Mouse (Mus musculus) megakaryocyte-erythroid progenitor cell, adult 5-6 weeks (primary cell): ENCODE measurements around the gene Pdia3. TPM values are rescaled to one million over a fixed set of nuclear protein-coding genes. Genes with fewer than 3 reads are reported as not detected.
"Not testable (repeated sequence)": the region's sequence is repeated elsewhere in the genome, so short reads cannot be mapped to it uniquely, and the experiment has no call there.

Experiments used
- ATAC-seq: replicated peaks from 2 replicates; pipeline ENCODE4 v1.8.0; 2016; ENCODE audit warnings: mild to moderate bottlenecking, inconsistent platforms; ENCODE audit not compliant: severe bottlenecking, poor library complexity, low FRiP score, low TSS enrichment
- total RNA-seq, 2 experiments: library from RNA; stranded (forward) in 1 of 2; stranded (reverse) in 1 of 2; fragments of 200-1000, 215-1000 nt in 1 of 2; fragments of >200 nt in 1 of 2; fragmentation: Nextera tagmentation in 1 of 2; gene quantifications; 2 replicates each; pipeline ENCODE4 v1.2.3; 2014 to 2017

The Pdia3 gene
- total RNA-seq, 2 experiments from 2014 or later: 98.2 to 198 TPM

DNA sequence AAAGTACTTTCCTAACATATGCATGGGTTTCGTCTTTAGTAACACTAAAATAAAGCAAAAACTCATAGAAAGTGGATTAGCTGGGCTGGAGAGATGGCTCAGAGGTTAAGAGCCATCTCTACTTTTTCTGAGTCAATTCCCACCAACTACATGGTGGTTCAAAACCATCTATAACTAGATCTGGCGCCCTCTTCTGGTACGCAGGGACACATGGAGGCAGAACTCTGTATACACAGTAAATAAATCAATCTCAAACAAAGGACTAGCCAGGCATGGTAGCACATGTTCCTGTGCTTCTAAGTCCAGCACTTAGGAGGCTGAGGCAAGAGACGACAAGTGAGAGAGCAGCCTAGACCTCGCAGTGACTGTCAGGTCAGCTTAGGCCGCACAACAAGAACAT lies 55.4 kb downstream of the Pdia3 start:
- peak; percentile 55 for ATAC-seq

DNA sequence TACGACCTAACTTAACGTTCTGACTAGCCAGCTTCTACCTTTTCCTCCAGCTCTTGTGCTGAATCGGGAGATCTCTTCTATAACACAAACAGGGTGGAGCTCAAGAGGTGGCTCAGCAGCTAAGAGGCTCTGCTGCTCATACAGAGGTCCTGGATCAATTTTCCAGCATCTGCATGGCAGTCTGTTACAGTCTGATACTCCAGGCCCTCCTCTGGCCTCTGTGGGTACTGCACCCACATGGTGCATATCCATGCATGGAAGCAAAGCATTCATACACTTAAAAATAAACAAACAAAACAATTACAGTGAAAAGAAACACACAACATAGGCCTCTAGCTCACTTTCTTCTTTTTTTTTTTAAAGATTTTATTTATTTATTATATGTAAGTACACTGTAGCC lies 59.2 kb downstream of the Pdia3 start:
- peak; percentile 51 for ATAC-seq

DNA sequence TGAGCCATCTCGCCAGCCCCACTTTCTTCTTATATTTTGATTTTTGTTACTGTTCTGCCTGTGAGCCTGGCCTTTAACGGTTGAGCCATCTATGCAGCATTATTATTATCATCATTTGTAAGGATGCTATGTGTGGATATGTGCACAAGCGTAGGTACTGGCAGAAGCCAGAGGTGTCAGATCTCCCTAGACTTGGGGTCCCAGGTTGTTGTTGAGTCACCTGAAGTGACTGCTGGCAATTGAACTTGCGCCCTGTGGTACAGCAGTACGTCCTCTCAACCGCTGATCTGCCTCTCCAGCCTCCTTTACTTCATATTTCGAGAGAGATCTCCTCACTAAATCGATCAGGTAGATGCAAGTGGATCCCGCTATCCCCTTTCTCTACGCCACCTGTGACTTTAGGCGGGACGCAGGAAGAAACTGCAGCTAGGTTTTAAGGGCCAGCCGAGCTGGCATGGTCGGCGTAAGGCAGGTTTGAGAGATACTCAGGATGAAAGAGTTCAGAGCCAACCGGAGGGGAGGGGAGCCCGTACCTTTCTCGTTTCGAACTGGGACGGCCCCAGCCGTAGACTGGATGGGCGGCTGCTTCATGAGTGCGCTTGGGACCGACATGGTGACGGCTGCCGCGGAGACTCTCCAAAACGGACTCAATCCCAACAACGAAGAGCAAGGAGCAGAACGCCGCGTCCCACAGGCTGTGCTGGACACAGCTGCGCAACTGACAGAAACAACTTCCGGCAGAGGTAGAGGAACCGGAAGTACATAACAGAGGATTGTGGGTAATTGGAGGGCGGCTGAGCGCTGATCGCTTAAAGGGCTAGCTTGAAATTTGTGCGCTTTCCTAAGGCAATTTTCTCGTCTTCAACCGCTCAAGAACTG lies 60.0 kb downstream of the Pdia3 start, which contains the start of gene Mfap1b:
Gene Mfap1b (minus strand): TSS at position 767 of the 879 bp plus-strand sequence.
- ATAC-seq: peak; percentile 96

DNA sequence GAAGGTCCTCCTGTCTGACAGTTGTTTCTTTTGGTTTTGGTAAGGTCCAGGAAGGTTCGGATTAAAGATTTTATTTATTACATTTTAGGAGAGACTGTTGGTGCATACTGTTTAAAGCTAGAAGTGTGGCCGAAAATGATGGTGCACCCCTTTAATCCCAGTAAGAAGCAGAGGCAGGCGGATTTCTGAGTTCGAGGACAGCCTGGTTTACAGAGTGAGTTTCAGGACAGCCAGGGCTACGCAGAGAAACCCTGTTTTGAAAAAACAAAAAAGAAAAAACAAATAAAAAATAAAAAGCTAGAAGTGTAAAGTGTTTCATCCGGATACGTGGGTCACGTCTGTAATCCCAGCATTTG lies 60.6 kb downstream of the Pdia3 start:
- peak; percentile 23 for ATAC-seq

DNA sequence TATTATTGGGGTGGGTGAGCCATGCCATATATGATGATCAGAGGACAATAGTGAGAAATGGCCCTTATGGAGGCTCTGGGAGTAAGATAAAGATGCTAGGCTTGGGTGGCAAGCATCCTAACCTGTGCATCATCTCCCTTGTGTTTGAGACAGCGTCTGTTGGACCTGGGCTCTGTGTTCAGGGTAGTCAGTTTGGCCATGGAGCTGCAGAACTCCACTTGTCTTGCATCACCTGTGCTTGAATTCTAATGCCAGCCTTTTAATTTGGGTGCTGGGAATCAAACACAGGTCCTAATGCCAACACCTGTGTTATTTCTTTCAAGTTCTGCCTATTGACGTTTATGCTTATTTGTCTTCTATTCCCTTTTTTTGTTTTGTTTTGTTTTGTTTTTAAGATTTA lies 61.7 kb downstream of the Pdia3 start:
- ATAC-seq: not testable (repeated sequence)

DNA sequence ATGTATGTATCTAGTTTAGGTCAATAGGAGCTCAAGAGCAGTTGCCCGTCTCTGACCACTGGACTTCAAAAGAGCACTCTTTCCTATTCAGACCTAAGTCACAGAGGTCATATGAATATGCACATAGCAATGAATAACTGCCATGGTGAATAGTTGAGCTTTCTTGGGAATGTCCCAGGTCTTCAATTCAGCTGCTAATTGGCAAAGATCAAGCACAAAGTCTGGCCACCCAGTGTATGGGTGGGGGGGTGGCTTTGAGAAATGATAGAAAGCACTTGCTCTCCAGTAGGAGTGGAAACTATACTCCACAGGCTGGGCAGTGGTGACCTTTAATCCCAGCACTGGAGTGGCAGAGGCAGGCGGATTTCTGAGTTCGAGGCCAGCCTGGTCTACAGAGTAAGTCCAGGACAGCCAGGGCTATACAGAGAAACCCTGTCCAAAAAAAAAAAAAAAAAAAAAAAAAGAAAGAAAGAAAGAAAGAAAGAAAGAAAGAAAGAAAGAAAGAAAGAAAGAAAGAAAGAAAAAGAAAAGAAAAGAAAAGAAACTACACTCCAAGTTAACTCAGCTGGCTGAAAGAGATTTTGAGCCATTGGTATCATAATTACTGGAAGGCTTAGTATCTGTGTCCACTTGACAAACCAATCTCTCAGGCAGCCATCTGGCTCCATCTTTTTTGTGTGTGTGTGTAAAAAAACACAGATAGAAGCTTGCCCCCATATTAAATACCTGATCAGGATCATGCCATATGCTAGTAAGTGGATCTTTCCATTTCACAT lies 64.1 kb downstream of the Pdia3 start:
- ATAC-seq: no peak

DNA sequence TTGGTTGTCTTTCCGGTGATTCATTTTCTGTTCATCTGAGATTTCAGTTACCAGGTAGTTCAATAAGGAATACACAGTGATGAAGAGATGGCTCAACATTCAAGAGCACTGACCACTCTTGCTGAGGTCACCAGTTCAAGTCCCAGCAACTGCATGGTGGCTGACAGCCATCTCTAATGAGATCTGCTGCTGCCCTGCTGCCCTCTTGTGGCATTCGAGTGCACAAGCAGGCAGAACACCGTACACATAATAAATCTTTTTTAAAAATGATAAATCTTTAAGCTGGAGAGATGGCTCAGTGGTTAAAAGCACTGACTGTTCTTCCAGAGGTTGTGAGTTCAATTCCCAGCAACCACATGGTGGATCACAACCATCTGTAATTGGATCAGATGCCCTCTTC lies 66.9 kb downstream of the Pdia3 start:
- peak; percentile 70 for ATAC-seq

DNA sequence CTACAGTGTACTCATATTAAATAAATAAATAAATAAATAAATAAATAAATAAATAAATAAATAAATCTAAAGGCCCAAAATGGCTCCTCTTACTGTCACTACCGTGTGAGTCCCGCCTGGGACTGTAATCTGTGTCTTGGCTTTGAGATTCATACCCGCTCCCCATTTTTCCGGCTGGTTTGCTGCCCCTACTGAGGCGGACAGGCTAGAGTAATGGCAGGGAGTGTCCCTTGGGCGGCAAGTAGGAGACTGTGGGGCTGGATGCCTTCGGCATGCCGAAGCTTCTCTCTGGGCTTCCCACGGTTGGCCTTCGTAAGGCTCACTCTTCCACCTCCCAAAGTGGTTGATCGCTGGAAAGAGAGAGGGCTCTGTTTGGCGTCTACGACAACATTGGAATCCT lies 67.3 kb downstream of the Pdia3 start:
- peak; percentile 32; the same call in 1 of the 2 replicates for ATAC-seq

DNA sequence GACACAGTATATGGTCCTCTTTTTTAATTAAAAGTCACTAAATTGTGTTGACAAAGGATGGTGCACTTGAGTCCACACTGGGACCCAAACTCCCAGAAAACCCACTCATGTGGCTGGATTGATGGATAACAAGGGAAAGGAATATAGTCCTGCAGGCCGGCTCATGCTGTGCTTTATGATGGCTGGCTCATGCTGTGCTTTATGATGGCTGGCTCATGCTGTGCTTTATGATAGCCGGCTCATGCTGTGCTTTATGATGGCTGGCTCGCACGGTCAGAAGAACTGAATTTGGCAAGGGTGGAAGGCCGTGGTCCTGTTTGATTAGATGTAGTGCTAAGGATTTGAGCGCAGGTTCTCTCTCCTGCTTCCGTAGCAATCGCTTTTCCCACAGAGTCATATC lies 70.0 kb downstream of the Pdia3 start:
- no peak for ATAC-seq

DNA sequence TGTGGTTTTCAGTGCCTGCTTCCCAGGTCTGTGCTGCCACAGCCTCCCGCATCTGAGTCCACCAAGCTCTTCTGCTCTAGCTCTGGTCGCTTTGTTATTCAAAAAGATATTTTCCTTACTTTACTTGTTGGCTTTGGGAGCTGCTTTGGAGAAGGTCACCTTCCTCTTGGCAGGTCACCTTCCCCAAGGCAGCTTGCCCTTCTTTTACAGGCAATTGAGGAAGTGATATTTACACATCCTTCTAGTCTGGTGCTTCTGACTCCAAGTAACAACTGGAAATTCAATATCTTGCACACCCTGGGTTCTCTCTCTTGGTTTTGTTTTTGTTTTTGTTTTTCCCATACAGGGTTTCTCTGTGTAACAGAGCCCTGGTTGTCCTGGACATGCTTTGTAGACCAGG lies 70.8 kb downstream of the Pdia3 start:
- ATAC-seq: not testable (repeated sequence)

Other genes with a start within 250 kb of the Pdia3 start
- 62.8 and 83.6 TPM in 2 replicates for gene Tubgcp4, start 243.1 kb upstream of the Pdia3 start, total RNA-seq (2014; fragmentation: Nextera tagmentation)
- 35.4 and 38.5 TPM in 2 replicates for gene Tubgcp4, start 243.1 kb upstream of the Pdia3 start, total RNA-seq (2017)
- gene Zscan29, start 242.7 kb upstream of the Pdia3 start, total RNA-seq (2014; fragmentation: Nextera tagmentation): 15.0 and 16.4 TPM in 2 replicates
- 12.6 and 12.8 TPM in 2 replicates for gene Zscan29, start 242.7 kb upstream of the Pdia3 start, total RNA-seq (2017)
- gene Trp53bp1, start 142.4 kb upstream of the Pdia3 start, total RNA-seq (2014; fragmentation: Nextera tagmentation): 22.9 and 33.3 TPM in 2 replicates
- gene Trp53bp1, start 142.4 kb upstream of the Pdia3 start, total RNA-seq (2017): 22.6 and 31.8 TPM in 2 replicates
- gene Map1a, start 124.2 kb upstream of the Pdia3 start, total RNA-seq (2014; fragmentation: Nextera tagmentation): 0.10 TPM in 1 of 2 replicates, not detected in the other
- gene Map1a, start 124.2 kb upstream of the Pdia3 start, total RNA-seq (2017): not detected in 2 replicates
- gene Ppip5k1, start 58.4 kb upstream of the Pdia3 start, total RNA-seq (2014; fragmentation: Nextera tagmentation): 8.4 and 14.2 TPM in 2 replicates
- 8.2 and 10.1 TPM in 2 replicates for gene Ppip5k1, start 58.4 kb upstream of the Pdia3 start, total RNA-seq (2017)
- gene Ckmt1, start 56.1 kb upstream of the Pdia3 start, total RNA-seq (2014; fragmentation: Nextera tagmentation): not detected in 2 replicates
- not detected in 2 replicates for gene Ckmt1, start 56.1 kb upstream of the Pdia3 start, total RNA-seq (2017)
- gene Strc, start 26.6 kb upstream of the Pdia3 start, total RNA-seq (2014; fragmentation: Nextera tagmentation): not detected in 2 replicates
- not detected in 2 replicates for gene Strc, start 26.6 kb upstream of the Pdia3 start, total RNA-seq (2017)
- gene Catsper2, start within 50 bp of the Pdia3 start, total RNA-seq (2014; fragmentation: Nextera tagmentation): 0.44 and 3.3 TPM in 2 replicates
- 0.56 and 1.3 TPM in 2 replicates for gene Catsper2, start within 50 bp of the Pdia3 start, total RNA-seq (2017)
- gene Ell3, start 30.5 kb downstream of the Pdia3 start, total RNA-seq (2014; fragmentation: Nextera tagmentation): not detected in 2 replicates
- gene Ell3, start 30.5 kb downstream of the Pdia3 start, total RNA-seq (2017): not detected in 2 replicates
- gene Serf2, start 35.4 kb downstream of the Pdia3 start, total RNA-seq (2014; fragmentation: Nextera tagmentation): 408 and 415 TPM in 2 replicates
- gene Serf2, start 35.4 kb downstream of the Pdia3 start, total RNA-seq (2017): 367 and 469 TPM in 2 replicates
- gene Hypk, start 39.5 kb downstream of the Pdia3 start, total RNA-seq (2014; fragmentation: Nextera tagmentation): 154 and 217 TPM in 2 replicates
- 184 and 205 TPM in 2 replicates for gene Hypk, start 39.5 kb downstream of the Pdia3 start, total RNA-seq (2017)
- not detected in 2 replicates for gene Serinc4, start 43.0 kb downstream of the Pdia3 start, total RNA-seq (2014; fragmentation: Nextera tagmentation)
- 1.4 TPM in 1 of 2 replicates, not detected in the other for gene Serinc4, start 43.0 kb downstream of the Pdia3 start, total RNA-seq (2017)
- 19.7 and 20.2 TPM in 2 replicates for gene Mfap1b, start 60.3 kb downstream of the Pdia3 start, total RNA-seq (2014; fragmentation: Nextera tagmentation)
- gene Mfap1b, start 60.3 kb downstream of the Pdia3 start, total RNA-seq (2017): 50.0 and 51.3 TPM in 2 replicates
- gene Mfap1a, start 92.9 kb downstream of the Pdia3 start, total RNA-seq (2014; fragmentation: Nextera tagmentation): 18.6 and 26.6 TPM in 2 replicates
- 34.0 and 45.9 TPM in 2 replicates for gene Mfap1a, start 92.9 kb downstream of the Pdia3 start, total RNA-seq (2017)
- gene Wdr76, start 92.9 kb downstream of the Pdia3 start, total RNA-seq (2014; fragmentation: Nextera tagmentation): 37.9 and 52.7 TPM in 2 replicates
- gene Wdr76, start 92.9 kb downstream of the Pdia3 start, total RNA-seq (2017): 41.7 and 55.8 TPM in 2 replicates